Mouse (Mus musculus) brain, embryonic 18.5 days (tissue): ENCODE data around the gene Wrnip1.
A peak's percentile ranks its signal among the peaks of the same experiment; 100 is the strongest.

Experiments used
- DNase-seq: peaks from one replicate; pipeline ENCODE4 v3.0.0-alpha.2; 2012; ENCODE audit warnings: low read depth, low spot score

Gene Wrnip1

DNA sequence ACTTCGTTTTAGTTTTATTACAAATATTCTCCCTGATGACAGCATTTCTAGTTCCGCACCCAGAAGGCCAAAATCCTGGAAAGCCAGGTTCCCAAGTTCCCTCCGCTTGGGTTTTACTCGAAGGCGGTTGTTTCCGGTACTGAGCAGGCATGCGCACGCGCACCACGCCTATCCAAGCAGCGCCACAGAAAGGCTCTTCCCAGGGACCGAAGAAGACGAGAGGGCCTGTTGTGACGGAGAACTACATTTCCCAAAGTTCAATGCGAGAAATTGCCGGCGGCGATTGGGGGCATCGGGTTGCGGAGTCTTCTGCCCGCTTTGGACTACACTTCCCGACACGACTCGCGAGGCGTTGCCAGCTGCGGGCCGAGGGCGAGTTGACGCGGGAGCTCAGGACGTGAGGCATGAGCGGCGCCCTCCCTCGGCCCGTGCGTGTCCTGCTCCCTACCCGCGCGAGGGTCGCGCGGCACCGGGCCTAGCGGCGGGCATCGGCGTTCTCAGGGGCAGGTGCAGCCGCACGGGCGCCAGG is at the start of gene Wrnip1:
Wrnip1 (plus strand) TSS at position 346 of the 529 bp plus-strand sequence.
- peak; percentile 99 for DNase-seq

DNA sequence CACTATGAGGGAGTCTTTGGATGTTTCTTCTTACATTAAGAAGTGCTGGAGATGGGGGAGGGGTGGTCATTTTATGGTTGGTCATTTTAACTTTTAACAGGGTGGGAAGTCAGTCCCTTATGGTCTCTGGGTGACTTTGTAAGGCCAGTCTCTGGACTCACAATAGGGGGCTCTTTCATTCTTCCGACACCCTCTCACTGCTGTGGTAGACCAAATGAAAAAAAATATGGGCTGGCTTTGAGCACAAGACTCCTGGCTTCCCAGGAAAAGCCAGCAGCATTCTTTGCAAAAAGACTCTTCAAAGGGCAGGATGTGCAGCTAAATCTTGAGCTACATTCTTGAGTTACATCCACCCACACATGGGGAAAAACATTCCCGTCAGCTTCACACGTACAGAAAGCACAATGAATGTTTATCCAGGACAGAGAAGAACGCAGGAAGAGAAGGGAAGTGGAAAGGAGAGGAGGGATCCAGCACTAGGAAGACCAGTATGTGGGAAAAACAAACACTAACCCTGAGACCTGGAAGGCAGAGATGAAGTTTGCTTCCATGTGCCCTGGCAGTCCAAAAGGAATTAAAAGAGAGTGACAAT is 49.7 kb upstream of the Wrnip1 start:
- no peak for DNase-seq

DNA sequence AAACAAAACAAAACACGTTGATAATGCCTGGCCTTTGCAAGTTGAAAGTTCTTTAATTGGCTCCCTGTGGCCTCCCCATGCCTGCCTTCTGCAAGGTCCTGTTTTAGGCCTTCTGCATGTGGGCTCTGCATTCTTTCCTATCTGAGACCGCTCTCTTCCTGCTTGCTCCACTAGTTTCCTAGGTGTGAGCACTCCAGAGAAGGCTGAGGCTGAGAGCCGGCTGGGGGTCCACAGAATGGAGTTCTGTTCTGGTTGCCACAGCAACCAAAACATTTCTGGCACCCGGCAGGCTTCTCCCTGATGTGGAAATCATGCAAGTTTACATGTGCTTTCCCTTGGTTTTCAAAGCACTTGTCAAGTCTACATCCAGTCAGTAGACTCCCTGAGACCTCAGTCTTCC is 42.8 kb upstream of the Wrnip1 start:
- peak; percentile 32 for DNase-seq

DNA sequence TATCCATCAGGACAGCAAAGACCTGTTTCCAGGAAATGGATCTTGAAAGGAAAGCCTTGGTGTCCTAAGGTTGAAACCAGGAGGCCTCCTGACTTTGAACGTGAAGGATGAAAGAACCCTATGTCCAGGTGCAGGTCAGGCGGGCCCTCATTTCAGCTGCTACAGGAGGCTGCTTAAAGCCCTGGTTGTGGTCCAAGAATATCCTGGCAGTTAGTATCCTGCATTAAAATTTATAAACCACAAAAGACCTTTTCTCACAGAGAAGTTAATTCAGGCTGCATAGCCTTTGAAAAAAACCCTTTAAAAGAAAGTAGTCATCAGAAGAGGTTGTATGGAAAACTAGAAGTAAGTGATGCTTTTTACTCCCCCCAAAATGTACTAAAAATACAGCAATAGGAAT is 41.0 kb upstream of the Wrnip1 start:
- DNase-seq = no peak

DNA sequence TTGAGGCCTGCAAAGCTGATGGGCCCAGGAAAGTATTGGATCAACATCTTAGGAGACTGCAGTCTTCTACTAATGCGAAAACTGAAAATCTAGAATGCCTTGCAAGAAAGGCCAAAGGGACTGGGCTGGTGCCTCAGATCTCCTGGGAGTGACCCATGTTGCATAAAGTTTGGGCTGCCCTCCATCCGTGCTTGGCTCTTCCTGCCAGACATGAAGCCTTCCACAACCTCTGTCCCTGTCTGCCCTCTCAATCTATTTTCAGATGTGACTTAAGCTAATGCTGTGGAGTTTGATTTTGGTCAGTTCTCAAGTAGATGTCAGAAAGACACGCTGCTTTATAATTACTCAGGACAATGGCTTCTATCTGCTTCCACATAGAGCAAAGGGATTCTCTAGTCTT is 38.7 kb upstream of the Wrnip1 start:
- no peak for DNase-seq

DNA sequence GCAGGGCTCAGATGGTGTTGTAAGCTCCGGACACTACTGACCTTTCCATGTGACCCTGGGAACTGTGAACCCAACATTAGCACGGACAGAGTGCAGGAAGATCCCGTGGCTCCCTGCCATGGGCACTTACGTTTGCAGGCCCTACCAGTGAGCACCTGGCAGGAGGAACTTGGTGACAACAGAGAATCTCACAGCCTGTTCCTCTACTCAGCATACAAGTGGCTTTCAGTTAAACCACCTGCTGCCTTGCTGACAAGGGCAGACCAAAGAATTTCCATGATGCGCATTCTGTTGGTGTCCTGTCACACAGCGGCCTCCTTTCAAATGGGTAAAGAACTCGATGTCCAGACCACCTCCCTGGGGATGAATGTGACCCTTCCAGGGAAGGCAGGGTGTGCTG is 37.4 kb upstream of the Wrnip1 start:
- no peak for DNase-seq

DNA sequence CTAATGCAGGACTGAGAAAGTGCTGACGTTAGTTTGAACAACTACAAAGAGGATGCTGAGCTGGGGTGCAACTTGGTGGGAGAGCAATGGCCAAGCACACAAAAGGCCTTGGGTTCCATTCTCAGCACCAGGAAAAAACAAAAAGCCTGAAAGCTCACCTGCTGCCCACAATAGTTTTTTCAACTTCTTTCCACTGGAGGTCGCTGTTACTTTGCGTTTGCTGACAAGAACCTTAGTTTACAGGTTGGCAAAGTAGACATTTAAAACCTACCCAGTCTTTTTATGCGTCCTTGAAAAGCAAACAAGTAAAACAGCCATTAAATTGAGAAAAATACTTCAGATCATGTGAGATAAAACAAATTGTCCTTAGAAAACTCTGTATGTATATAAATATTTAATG is 33.7 kb upstream of the Wrnip1 start:
- no peak for DNase-seq

DNA sequence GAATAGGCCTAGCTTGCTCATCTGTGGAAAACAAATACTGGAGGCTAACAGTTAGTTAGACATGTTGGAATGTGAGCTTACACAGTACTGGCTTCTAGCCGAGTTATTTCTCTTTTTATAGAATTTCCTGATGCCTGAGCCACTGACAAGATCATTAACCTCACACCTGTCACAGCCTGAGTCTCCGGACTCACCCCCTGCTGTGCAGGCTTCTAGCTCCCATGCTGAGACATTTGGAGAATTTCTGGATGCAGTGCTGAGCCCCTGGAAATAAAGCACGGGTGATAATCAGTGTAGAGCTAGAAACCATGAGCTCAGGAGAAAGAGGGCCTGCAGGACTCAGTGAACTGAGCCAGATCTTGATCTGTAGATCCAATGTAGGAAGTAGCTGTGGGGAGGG is 31.9 kb upstream of the Wrnip1 start:
- no peak for DNase-seq

DNA sequence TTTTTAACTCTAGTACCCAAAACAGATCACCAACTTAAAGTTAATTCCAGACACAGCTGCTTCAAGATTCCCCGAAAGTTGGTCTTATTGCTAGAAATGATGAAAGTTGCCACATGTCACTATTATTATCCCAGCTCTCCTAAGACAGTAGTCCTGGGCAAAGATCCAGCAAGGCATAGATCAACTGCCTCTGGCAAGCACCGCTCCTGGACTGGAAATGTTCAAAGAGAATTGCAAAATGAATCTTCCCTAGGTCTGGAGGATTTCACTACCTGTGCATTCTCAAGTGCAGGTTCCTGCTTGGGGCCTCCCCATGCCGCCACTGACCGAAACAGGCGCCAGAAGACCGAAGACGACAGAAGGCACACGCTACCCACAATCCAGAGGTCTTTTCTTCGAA is 25.9 kb upstream of the Wrnip1 start:
- DNase-seq = no peak

DNA sequence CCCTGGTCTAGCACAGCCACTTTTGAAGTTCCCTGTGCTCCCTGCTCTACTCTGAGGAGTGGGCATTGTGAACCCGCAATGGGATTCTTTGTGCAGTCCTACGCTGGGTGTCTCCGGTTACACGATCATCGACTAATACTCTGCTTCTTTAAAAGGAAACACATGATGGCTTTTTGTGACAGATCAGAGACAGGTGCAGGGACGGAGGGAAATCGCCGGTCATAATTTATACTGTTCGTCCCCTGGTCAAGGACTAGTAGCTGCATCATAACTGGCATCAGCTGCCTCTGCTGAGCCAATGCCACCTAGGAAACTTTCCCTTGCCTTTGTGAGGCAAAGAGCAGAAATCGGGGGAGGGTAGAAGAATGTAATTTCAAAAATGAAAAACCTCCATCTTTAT is 25.5 kb upstream of the Wrnip1 start:
- no peak for DNase-seq

DNA sequence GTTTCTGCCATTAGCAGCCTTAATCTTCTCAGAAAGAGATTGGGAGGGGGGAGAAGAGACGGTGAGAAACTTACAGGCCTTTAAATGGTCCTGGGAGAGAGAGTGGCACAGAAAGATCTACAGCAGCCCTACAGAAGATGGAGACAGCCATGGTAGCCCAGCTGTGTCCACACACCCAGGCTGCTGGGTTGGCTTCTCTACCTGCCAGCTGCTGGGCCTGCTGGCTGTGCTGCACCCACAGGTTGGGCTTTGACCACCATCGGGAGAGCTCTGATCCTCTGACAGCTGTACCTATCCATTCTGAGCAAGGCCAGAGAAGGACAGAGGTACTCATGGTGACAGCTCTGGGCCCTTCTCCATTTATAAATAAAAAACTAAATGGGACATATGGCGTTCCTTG is 23.0 kb upstream of the Wrnip1 start:
- no peak for DNase-seq

DNA sequence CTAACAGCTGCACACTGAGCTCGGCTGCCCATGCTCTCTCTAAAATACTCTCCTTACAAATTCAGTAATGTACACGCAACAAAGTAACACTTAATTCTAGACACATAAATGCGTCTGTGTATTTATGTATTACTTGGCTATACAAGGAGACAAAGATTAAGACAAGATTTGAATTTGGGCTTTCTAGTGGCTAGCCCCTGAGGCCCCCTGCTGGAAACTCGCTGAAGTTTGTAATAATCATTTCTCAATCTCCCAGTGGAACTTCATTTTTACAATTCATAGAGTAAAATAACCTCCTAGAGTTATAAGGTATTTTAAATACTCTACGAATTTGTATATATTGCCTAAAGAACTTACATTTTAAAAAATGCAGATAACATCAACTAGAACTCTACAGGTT is 18.8 kb upstream of the Wrnip1 start:
- DNase-seq = no peak

DNA sequence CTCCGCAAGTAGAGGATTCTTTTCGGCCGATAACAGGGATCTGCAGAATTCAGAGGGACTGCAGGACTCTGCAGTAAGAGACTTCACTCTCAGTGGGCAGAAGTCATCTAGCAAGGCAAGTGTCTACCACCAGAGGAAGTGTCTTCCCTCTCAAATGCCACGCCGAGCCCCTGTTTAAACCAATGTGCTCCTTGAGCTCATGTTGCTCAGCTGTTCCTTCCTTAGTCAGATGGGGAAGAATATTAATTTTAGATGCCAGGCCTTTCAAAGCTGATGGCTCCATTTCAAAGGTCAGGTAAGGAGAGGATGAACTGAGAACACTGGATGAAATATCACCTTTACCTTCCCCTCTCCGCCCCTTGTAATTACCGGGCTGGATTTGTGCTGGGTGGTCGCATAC is 18.0 kb upstream of the Wrnip1 start, which contains the start of gene Mylk4:
Mylk4 (minus strand) TSS at position 139 of the 400 bp plus-strand sequence.
- no peak for DNase-seq

DNA sequence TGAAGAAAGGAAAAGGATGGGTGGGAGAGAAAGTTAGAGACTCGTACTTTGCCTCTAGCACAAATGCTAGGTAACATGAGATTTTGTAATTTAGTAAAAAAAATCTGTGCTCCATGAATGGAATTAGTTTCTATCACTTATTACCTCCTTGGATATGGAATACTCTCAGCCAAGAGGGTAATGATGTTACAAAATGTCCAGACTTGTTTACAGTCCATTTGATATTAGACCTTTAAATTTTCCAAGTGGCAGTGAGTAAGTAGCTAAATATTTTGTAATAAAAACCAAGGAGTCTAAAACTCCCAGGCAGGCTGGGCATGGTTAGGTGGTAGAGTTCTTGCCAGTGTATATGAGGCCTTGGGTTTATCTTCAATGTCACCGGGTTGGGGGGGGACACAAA is 14.3 kb upstream of the Wrnip1 start:
- no peak for DNase-seq

DNA sequence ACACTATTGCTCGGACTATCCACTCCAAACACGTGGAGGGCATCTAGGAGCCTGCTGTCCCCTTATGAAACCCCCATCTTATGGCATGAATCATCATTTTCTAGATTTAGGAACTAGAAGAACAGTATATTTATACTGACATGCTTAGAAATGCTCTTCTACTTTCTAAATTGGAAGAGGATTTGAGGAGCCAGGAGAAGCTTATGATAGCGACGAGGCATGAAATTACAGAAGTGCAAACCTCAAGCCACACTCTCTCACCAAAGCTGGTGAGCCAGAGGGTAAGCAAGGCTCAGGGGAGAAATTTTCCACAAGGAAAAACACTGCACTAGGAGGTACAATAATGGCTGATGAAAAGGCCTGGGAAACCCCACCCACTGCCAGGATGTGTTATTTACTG is 12.1 kb upstream of the Wrnip1 start:
- DNase-seq = no peak

DNA sequence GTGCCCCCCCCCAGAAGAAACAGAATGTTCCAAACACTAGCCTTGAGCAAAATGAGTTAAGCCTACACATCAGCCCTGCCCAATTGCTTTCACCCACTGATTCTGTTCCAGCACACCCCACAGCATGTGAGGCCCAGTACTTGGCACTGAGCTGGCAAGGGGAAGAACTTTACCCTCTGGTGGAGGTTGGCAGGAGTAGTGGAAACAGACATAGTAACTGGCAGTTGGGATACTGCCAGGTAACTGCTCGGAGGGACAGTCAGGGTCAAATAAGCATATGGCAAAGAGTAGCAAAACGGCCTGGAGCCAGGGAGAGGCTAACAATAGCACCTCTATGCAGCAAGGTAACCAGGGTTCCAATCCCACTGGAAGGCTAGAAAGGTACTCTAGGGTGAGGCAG is 7.2 kb upstream of the Wrnip1 start:
- no peak for DNase-seq

DNA sequence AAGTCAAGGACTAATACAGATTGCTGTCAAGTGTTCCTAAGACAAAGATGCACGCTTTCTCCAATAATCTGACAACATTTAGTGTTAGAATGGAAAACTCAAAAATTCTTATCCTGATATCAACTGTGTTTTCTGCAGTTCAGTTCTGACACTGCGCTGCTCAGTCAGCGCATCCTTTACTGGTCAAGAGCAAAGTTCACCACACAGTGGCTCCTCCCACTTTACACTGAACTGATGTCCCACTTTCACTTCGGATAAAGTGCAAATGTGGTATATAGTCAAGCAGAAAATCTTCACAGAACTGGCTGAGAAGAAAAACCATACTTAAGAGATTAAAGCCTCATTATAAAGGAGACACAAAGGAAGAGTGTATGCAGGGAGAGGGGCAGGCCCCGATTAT is 6.7 kb upstream of the Wrnip1 start:
- no peak for DNase-seq

DNA sequence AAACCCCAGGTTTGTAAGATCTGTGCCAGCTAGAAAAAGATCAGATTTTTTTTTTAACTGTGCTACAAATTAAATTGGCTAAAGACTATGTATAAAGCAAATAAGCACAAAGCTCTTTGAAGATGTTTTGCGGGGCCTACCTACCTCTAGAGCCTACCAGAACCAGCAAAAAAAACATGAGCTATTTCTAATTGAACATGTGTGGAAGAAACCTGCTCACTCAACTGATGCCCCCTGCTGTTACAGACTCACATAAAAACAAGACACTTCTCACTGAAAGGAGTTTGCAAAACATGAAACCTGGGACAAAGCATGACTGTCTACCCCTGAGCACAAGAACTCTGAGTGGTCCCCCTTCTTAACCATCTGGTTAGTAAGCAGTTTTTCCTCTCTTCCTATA is 4.8 kb upstream of the Wrnip1 start:
- DNase-seq = no peak

DNA sequence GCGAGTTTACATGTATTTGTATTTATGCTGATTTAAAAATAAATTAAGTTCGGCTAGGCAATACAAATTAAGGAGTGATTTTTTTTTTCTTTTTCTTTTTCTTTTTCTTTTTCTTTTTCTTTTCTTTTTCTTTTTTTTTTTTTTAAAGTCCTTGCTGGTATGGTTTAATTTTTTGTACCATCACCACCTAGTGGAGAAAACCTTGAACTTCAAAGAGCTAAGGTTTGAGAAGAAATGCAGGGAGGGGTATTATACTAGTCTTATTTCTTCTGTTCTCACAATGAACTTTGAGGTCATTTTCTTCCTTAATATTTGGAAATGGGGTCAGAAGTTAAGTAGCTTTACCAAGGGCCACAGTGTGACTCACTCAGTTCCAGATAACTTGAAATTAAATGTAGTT is 2.7 kb upstream of the Wrnip1 start:
- DNase-seq = no peak

DNA sequence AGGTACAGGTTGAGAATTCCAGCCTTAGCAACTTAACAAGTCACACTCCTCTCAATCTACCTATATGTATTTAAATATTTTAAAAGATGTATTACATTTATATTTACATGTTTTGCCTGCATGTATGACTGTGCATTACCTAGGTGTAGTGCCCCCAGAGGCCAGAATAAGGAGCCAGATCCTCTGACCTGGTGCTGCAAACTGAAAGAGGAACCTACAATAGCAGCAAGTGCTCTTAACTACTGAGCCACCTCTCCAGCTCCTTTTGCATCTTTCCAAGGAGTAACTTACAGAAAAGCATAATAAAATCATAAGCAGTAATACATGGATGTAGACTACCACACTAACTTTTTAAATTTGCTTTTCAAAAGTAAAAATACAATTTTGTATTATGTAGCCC is 979 bp upstream of the Wrnip1 start:
- DNase-seq = no peak

DNA sequence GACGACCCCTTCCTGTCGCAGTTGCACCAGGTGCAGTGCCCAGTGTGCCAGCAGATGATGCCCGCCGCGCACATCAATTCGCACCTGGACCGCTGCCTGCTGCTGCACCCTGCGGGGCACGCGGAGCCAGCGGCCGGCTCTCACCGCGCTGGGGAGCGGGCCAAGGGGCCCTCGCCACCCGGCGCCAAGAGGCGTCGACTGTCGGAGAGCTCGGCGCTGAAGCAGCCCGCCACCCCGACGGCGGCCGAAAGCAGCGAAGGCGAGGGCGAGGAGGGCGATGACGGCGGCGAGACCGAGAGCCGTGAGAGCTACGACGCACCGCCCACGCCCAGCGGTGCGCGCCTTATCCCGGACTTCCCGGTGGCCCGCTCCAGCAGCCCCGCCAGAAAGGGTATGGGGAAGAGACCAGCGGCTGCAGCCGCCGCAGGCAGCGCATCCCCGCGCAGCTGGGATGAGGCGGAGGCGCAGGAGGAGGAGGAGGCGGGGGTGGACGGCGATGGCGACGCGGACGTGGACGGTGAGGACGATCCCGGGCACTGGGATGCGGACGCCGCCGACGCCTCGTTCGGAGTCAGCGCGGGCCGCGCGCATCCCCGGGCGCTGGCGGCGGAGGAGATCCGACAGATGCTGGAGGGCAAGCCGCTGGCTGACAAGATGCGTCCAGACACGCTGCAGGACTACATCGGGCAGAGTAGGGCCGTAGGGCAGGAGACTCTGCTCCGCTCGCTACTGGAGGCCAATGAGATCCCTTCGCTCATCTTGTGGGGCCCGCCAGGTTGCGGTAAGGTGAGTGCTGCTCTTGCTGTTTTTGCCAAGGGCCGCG is 632 bp downstream of the Wrnip1 start, which contains the start of gene D930007J09Rik:
D930007J09Rik (minus strand) TSS at position 591 of the 823 bp plus-strand sequence.
- DNase-seq = no peak

DNA sequence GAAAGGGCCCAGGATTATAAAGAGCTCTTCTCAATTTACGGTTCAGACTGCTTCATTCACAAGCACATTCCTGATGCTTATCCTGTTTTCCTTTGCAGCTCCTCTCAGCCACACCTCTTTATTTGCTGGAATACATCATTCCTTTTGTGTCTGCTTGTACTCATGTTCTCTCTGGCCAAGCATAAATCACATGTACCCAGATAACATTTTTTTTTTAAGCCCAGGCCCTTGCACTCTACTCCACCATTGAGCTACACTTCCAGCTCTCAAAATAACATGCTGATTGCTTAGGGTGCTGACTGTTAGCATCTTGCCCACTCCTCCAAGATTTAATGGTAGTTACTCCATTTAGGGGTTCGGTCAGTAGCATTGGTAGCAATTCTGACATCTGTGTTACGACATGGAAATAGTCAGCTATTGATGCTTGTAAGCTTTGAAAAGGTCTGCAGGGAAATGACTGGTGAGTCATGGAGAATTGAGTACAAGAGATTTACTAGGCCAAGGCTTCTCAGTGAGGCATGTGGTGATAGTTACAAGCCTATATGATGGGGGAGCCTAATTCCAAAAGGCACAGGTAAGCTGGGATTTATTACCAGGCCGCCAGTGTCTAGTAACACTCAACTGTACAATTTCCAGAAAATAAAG is 2.0 kb downstream of the Wrnip1 start:
- DNase-seq = no peak

DNA sequence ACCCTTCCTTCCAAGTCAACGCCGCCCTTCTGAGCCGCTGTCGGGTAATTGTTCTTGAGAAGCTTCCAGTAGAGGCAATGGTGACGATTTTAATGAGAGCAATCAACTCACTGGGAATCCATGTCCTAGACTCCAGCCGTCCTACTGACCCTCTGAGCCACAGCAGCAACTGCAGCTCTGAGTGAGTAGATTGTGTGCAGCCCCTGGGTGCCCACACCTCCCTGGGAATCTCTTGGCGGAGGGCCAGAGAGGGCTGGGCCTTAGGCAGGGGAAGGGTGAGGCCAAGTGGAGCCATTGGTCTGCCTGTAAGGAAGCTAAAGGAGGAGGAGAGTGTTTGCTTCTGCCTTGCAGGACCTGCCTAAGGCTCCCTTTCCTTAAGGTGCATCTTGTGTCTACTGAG is 5.0 kb downstream of the Wrnip1 start:
- DNase-seq = no peak
